Mouse (Mus musculus) left cerebral cortex, adult 8-10 months (tissue): ENCODE measurements around the gene Zfp944. TPM values are rescaled to one million over a fixed set of nuclear protein-coding genes. Genes with fewer than 3 reads are reported as not detected.
"Not testable (repeated sequence)": the region's sequence is repeated elsewhere in the genome, so short reads cannot be mapped to it uniquely, and the experiment has no call there.

Source experiments
- DNase-seq, 2 experiments: peaks; one replicate each; pipeline ENCODE4 v3.0.0; 2022; ENCODE audit warnings: low spot score in 2 of 2
- total RNA-seq, 4 experiments: library from RNA; stranded (reverse); gene quantifications; 2 replicates each; pipeline ENCODE4 v1.2.4; 2022

Gene Zfp944
- total RNA-seq: 10 to 100 TPM in 1 of 4 experiments, 1 to 10 TPM in 3; 8.2 to 10.4 (median 8.9) TPM

DNA sequence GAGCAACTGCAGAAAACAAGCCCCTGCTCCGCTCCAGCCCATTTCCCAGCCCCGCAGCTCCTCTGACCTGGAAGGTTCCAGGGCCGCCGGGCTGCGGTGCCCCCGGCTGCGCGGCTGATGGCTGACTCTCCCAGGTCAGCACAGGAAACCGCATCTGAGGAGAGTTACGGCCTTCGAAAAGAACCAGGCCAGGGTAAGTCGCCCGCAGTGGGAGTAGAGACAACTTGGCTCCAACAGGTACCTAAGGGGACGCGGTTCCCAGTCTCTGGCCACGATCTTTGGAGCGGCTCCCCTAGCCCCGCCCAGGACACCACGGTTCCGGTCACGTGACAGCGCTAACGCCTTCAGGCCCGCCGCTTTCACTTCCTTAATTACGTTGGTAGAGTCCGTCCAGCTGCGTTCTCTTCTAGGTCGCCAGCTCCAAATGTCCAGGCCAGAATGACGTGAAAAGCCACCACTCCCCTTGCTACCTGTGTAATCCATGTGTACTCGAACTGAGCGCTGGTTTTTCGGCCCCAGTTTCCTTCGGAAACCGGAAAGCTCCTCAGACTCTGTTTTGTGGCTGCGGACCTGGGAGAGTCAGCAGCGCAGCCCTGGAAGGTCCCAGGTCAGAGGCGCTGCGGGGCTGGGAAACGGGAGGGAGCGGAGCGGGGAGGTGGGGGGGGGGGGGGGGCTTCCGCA lies at the start of gene Zfp944, which contains the start of gene Zfp758:
Gene Zfp944, minus strand, starts transcription at position 300 of the 681 bp plus-strand sequence.
Gene Zfp758, plus strand, starts transcription at position 353 of the 681 bp plus-strand sequence.
- peak in 1 of 2 experiments; percentile 39 for DNase-seq

DNA sequence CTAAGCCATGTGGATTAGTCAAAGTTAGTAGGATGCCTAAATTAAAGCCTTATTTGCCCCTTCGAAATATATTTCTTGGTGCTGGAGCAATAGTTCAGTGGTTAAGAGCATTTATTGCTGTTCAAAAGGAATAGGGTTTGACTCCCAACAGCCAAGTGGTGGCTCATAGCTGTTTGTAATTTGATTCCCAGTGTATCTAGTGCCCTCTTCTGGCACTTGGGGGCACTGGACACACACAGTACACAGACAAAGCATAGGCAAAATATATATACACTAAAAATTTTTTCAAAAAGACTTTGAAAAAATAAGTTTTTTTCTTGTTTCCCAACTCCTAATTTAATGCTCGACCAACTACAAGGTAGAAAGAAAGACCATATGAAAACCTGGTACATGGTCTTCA lies 49.6 kb upstream of the Zfp944 start:
- no peak for DNase-seq

GRCm38 (mm10) chr17:22363895-22364294 lies 2.7 kb upstream of the Zfp944 start:
- no peak for DNase-seq

GRCm38 (mm10) chr17:22360572-22360971 lies 628 bp downstream of the Zfp944 start:
- DNase-seq: no peak

DNA sequence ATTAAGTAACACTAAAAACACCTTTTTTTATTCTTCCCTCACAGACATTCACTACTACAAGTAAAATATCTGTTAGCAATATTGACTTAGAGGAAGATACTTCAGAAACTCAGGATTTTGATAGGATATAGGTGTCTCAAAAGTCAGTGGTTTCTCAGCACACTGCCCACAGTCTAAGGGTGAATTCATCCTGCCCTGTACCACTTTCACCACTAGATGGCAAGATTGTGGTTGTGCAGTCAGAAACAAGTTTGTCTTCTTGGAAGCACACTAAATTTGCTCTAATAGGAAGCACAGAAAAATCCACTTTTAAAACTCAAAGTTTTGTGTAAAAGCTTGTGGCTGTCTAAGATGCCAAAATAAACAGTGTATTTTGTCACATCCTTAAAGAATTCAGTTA lies 8.4 kb downstream of the Zfp944 start:
- no peak for DNase-seq

- not testable (repeated sequence) for DNase-seq
Observed at GRCm38 (mm10) chr17:22315247-22315646, 46.0 kb downstream of the Zfp944 start.

- peak; percentile 77 to 96 for DNase-seq
Observed at GRCm38 (mm10) chr17:22314730-22315226, 46.4 kb downstream of the Zfp944 start, which contains the start of gene CT030661.1. Gene CT030661.1, minus strand, starts transcription at chr17:22314837.

GRCm38 (mm10) chr17:22314219-22314618 lies 47.0 kb downstream of the Zfp944 start:
- peak; percentile 4 to 7 for DNase-seq

Other genes with a start within 250 kb of the Zfp944 start
- under 1 TPM; 0.56 to 0.91 (median 0.81) TPM for gene Zfp947, start 195.2 kb downstream of the Zfp944 start, total RNA-seq
- 1 to 10 TPM; 5.2 to 5.6 (median 5.4) TPM for gene Zfp994, start 135.8 kb downstream of the Zfp944 start, total RNA-seq
- 10 to 100 TPM; 10.1 to 13.4 (median 12.3) TPM for gene CT030661.1, start 46.6 kb downstream of the Zfp944 start, total RNA-seq
- gene Zfp758, start 53 bp upstream of the Zfp944 start, total RNA-seq: 10 to 100 TPM in 2 of 4 experiments, 1 to 10 TPM in 2; 9.0 to 10.8 (median 10.0) TPM
- gene Zfp946, start 62.8 kb upstream of the Zfp944 start, total RNA-seq: 10 to 100 TPM; 11.6 to 15.9 (median 13.1) TPM
- not detected for gene Vmn2r111, start 212.1 kb upstream of the Zfp944 start, total RNA-seq
- gene Vmn2r112, start 239.6 kb upstream of the Zfp944 start, total RNA-seq: not detected